Mouse (Mus musculus) lung, adult 2 months (tissue): ENCODE results near the gene Msmo1.

ENCODE experiments used
- CTCF ChIP-seq: fragments of 200-500 bp; IDR thresholded peaks from 2 replicates; pipeline ENCODE4 v1.5.1; 2011; ENCODE audit warnings: mild to moderate bottlenecking, low read length, control low read depth; ENCODE audit not compliant: insufficient read depth
- POLR2A ChIP-seq: fragments of 200-500 bp; IDR thresholded peaks from 2 replicates; pipeline ENCODE4 v1.6.1; 2011; ENCODE audit warnings: low read depth, mild to moderate bottlenecking, control low read depth, low read length, borderline replicate concordance; ENCODE audit errors: extremely low read depth

DNA sequence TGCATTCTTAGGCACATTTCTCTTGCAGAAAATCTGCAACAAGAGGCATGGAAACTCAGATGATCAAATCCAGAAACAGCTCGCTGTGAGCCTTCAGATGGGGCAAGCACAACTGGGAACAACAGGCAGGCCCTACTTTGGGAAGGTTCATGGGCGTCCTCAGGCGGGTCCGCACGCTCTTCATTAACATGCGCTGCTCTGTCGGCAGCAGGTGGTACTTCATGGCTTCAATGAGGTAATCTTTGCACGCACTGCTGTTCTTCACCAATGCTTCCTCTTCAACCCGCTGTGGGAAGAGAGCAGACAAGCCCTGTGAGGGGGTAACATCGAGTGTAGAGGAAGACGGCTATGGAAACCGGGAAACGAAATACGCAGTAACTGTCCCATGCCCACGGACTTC is 24.4 kb upstream of the Msmo1 start:
- no peak for TF ChIP-seq POLR2A
- TF ChIP-seq CTCF: no peak
